Mouse (Mus musculus): ENCODE measurements around the gene Cabcoco1. TPM values are rescaled to one million over a fixed set of nuclear protein-coding genes. Genes with fewer than 3 reads are reported as not detected.

The Cabcoco1 gene
- polyA plus RNA-seq, 1 experiment from 2014 or later: 4.7 TPM

DNA sequence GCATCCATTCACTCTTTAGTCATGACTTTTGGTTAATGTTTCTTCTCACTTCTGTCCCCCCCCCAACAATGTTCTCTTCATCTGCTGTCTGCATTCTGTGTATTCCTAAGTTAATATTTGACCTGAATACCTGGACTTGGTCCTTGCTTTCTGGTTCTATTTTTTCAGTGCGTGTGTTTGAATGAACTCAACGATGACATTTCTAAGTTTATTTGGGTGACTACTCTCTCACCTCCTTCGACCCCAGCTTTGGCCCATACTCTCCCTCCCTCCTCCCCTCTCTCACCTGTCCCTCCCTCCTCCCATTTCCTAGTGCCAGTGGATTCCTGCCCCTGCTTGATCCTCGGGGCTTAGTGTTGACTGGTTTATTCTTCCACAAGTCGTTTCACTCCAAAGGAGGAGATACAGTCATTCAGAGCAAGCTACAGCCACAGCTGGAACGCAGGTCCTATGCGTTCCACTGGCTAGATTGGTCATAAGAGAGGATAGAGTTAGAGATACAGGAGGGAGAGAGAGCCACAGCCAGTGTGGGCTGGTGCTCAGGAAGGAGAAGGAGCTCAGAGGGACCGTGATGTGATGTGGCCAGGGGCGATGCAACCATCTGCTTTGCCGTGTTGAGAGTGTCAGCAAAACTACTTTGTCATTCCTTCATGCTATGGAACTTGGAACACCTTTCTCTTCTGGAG, 12.2 kb downstream of the Cabcoco1 start:
- Histone ChIP-seq H3K36me3 (ENCODE audit: control insufficient read depth, insufficient read depth, low read length) (no peaks in the 10 kb centered on the region), H3K4me3 (ENCODE audit: low read depth, low read length) (no peak overlapping the region), H3K27ac (replicated peaks) (no peak overlapping the region), H3K9me3 (ENCODE audit: control insufficient read depth, low read length) (no peaks in the 10 kb centered on the region), H3K27me3 (ENCODE audit: control insufficient read depth, insufficient read depth, low read length) (no peaks in the 10 kb centered on the region), H3K4me1 (replicated peaks; ENCODE audit: control insufficient read depth, insufficient read depth) (no peaks in the 10 kb centered on the region), H3K4me2 (replicated peaks; ENCODE audit: low read depth) (no peak overlapping the region), H3K9ac (ENCODE audit: low read length) (no peak overlapping the region)
- no peak for ATAC-seq (ENCODE audit: low FRiP score, low TSS enrichment)
- WGBS: 64% methylated on average over 10 of the region's 10 CpGs
- no peak for DNase-seq (ENCODE audit: low spot score)
- TF ChIP-seq CTCF (IDR thresholded peaks at IDR 0.05; ENCODE audit: low read depth) (no peak), EP300 (optimal IDR thresholded peaks at IDR 0.05) (no peak)

DNA sequence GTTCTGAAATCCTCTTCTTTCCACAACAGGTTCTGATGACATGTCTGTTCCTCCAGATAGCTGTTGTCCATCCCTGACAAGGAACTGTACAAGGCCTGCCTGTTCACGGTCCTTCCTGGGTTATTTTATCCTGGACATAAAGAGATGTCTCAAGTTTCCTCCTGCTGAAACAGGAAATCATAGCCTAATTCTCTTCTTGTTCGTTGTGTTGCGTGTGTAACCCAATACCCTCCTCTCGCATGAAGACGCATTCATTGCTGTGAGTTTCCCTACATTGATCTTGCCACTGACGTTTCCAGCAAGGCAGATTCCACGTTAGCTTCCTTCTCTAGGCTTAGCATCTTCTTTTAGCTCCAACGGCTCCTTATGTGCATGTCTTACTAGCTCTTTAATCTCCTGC, 12.7 kb downstream of the Cabcoco1 start:
- H3K4me2 ChIP-seq (replicated peaks; ENCODE audit: low read depth): no peak overlapping the region
- no peaks in the 10 kb centered on the region for H3K36me3 ChIP-seq (ENCODE audit: control insufficient read depth, insufficient read depth, low read length)
- H3K9me3 ChIP-seq (ENCODE audit: control insufficient read depth, low read length): no peaks in the 10 kb centered on the region
- H3K9ac ChIP-seq (ENCODE audit: low read length): no peak overlapping the region
- no peaks in the 10 kb centered on the region for H3K4me1 ChIP-seq (replicated peaks; ENCODE audit: control insufficient read depth, insufficient read depth)
- no peak overlapping the region for H3K27ac ChIP-seq (replicated peaks)
- H3K27me3 ChIP-seq (ENCODE audit: control insufficient read depth, insufficient read depth, low read length): no peaks in the 10 kb centered on the region
- ATAC-seq (ENCODE audit: low FRiP score, low TSS enrichment) (no peak), DNase-seq (ENCODE audit: low spot score) (no peak)
- H3K4me3 ChIP-seq (ENCODE audit: low read depth, low read length): no peak overlapping the region
- no peak for TF ChIP-seq CTCF (IDR thresholded peaks at IDR 0.05; ENCODE audit: low read depth)
- no peak for TF ChIP-seq EP300 (optimal IDR thresholded peaks at IDR 0.05)
- WGBS: 31% methylated on average over 8 of the region's 8 CpGs

DNA sequence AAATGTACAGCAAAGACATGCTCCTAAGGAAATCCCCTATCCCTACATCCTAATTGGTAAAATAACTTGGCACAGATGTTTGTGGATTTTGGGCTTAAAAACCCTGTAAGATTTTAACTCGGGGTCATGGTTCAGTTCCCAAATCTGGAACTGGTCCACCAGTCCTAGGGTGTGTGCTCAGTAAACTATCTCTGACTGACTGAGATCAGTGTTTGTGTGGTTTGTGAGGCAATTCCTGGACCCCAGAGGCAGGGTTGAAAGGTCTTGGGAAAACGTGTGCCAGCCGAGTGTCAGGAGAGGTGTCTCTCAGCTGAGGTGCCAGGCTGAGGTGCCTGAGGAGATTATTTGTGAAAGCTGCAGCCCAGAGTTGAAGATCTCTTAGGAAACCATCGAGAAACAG, 19.6 kb downstream of the Cabcoco1 start:
- Histone ChIP-seq H3K4me3 (ENCODE audit: low read depth, low read length) (no peak overlapping the region), H3K4me2 (replicated peaks; ENCODE audit: low read depth) (no peak overlapping the region), H3K4me1 (replicated peaks; ENCODE audit: control insufficient read depth, insufficient read depth) (no peaks in the 10 kb centered on the region), H3K27ac (replicated peaks) (no peak overlapping the region), H3K36me3 (ENCODE audit: control insufficient read depth, insufficient read depth, low read length) (no peaks in the 10 kb centered on the region), H3K9ac (ENCODE audit: low read length) (no peak overlapping the region), H3K27me3 (ENCODE audit: control insufficient read depth, insufficient read depth, low read length) (no peaks in the 10 kb centered on the region), H3K9me3 (ENCODE audit: control insufficient read depth, low read length) (no peaks in the 10 kb centered on the region)
- TF ChIP-seq CTCF (IDR thresholded peaks at IDR 0.05; ENCODE audit: low read depth): no peak
- TF ChIP-seq EP300 (optimal IDR thresholded peaks at IDR 0.05): no peak
- no peak for ATAC-seq (ENCODE audit: low FRiP score, low TSS enrichment)
- DNase-seq (ENCODE audit: low spot score): no peak
- whole genome bisulfite sequencing: 68% methylated on average over 4 of the region's 4 CpGs

DNA sequence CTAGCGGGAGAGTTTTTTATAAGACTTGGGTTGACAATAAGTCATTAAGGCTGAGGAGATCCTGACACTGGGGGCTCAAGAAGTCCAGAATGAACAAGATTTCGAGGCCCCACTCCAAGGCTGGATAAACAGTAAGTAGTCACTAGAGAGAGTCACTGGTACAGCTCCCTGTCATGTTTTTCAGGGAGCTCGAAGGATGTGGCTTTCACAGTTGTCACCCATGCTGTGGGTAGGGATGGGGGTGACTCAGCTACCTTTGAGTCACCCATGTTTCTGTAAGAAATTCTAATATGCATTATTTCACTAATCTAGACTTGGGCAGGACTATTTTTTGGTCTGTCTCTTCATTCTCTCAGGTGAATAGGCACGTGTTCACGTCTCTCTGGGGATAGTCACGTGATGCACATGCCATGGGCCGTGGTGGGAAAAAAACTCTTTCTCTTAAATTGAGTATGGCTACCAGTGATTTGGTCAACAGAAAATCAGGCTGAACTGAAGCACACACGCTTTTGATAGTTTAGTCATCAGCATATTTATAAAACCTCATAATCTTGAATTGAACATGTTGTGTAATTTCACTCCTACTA, 29.2 kb downstream of the Cabcoco1 start:
- no peak overlapping the region for H3K4me2 ChIP-seq (replicated peaks; ENCODE audit: low read depth)
- 77% methylated on average over 8 of the region's 8 CpGs for WGBS
- no peak overlapping the region for H3K9ac ChIP-seq (ENCODE audit: low read length)
- TF ChIP-seq CTCF (IDR thresholded peaks at IDR 0.05; ENCODE audit: low read depth) (no peak), EP300 (optimal IDR thresholded peaks at IDR 0.05) (no peak)
- DNase-seq (ENCODE audit: low spot score) (no peak), ATAC-seq (ENCODE audit: low FRiP score, low TSS enrichment) (no peak)
- H3K27me3 ChIP-seq (ENCODE audit: control insufficient read depth, insufficient read depth, low read length): no peaks in the 10 kb centered on the region
- H3K9me3 ChIP-seq (ENCODE audit: control insufficient read depth, low read length): no peaks in the 10 kb centered on the region
- no peak overlapping the region for H3K27ac ChIP-seq (replicated peaks)
- H3K4me3 ChIP-seq (ENCODE audit: low read depth, low read length): no peak overlapping the region
- H3K4me1 ChIP-seq (replicated peaks; ENCODE audit: control insufficient read depth, insufficient read depth): no peaks in the 10 kb centered on the region
- no peaks in the 10 kb centered on the region for H3K36me3 ChIP-seq (ENCODE audit: control insufficient read depth, insufficient read depth, low read length)

DNA sequence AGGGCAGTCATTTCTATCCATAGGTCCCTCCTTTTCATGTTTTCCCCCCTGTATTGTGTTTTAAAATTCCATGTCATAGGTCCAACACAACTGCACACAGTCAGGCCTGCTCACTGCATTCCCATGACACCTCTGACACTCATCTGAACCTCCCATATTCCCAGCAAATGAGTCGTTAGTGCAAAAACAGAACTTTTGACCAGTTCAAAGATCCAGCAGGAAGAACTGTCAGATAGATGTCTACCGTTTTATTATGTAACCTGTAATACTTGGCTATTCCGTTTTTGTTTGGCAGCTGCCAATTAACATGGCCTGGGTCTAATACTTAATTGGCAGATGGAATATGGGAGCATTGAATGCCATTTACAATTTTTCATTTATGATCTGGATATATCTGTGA, 34.0 kb downstream of the Cabcoco1 start:
- TF ChIP-seq CTCF (IDR thresholded peaks at IDR 0.05; ENCODE audit: low read depth) (no peak), EP300 (optimal IDR thresholded peaks at IDR 0.05) (no peak)
- no peak for DNase-seq (ENCODE audit: low spot score)
- Histone ChIP-seq H3K9ac (ENCODE audit: low read length) (no peak overlapping the region), H3K4me1 (replicated peaks; ENCODE audit: control insufficient read depth, insufficient read depth) (no peaks in the 10 kb centered on the region), H3K4me2 (replicated peaks; ENCODE audit: low read depth) (no peak overlapping the region), H3K9me3 (ENCODE audit: control insufficient read depth, low read length) (no peaks in the 10 kb centered on the region), H3K27me3 (ENCODE audit: control insufficient read depth, insufficient read depth, low read length) (no peaks in the 10 kb centered on the region), H3K4me3 (ENCODE audit: low read depth, low read length) (no peak overlapping the region), H3K36me3 (ENCODE audit: control insufficient read depth, insufficient read depth, low read length) (no peaks in the 10 kb centered on the region), H3K27ac (replicated peaks) (no peak overlapping the region)
- ATAC-seq (ENCODE audit: low FRiP score, low TSS enrichment): no peak
- WGBS: 88% methylated on average over 3 of the region's 3 CpGs

DNA sequence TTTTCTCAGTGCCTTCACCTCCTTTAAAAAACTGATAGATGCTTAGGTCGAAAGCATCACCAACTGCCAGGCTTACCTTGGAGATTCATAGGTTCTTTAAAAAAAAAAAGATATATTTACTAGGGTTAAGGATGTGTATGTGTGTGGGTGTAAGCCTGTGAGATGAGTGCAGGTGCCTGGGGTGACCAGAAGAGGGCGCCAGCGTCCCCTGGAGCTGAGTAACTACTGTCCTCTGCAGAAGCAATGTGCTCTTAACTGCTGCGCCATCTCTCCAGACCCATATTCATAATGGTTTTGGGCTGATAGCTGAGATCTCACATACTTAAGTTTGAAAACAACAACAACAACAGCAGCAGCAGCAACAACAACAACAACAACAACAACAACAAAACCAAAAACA, 35.5 kb downstream of the Cabcoco1 start:
- WGBS: 89% methylated on average over 4 of the region's 4 CpGs
- ATAC-seq (ENCODE audit: low FRiP score, low TSS enrichment) (no peak), DNase-seq (ENCODE audit: low spot score) (no peak)
- TF ChIP-seq EP300 (optimal IDR thresholded peaks at IDR 0.05) (no peak), CTCF (IDR thresholded peaks at IDR 0.05; ENCODE audit: low read depth) (peak; percentile 42)
- H3K36me3 ChIP-seq (ENCODE audit: control insufficient read depth, insufficient read depth, low read length): no peaks in the 10 kb centered on the region
- no peak overlapping the region for H3K4me3 ChIP-seq (ENCODE audit: low read depth, low read length)
- H3K4me2 ChIP-seq (replicated peaks; ENCODE audit: low read depth): no peak overlapping the region
- no peaks in the 10 kb centered on the region for H3K27me3 ChIP-seq (ENCODE audit: control insufficient read depth, insufficient read depth, low read length)
- H3K27ac ChIP-seq (replicated peaks): no peak overlapping the region
- H3K4me1 ChIP-seq (replicated peaks; ENCODE audit: control insufficient read depth, insufficient read depth): no peaks in the 10 kb centered on the region
- no peak overlapping the region for H3K9ac ChIP-seq (ENCODE audit: low read length)
- H3K9me3 ChIP-seq (ENCODE audit: control insufficient read depth, low read length): no peaks in the 10 kb centered on the region

Data from stomach, postnatal 0 days (tissue).